8 mouse cellular contexts compared by ENCODE assay signal in the genomic region with DNA sequence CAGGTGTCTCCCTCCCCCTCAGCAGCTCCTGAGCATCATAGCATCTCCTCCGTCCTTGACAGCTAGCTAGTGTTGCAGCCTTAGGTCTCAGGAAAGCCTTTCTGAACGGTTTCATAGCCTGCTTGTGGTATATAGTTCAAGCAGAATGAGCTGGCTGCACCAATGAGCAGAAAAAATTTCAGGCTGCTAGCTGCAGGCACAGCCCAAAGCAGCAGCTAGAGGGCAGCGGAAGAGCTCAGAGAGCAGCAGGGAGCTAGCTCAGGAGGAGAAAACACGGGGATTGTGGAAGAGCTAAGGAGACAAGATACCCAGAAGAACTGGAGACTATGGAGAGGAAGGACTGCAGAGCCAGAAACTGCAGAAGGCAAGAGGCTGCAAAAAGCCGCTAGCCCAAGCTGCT. TPM values are rescaled to one million over a fixed set of nuclear protein-coding genes. Genes with fewer than 3 reads are reported as not detected.
A peak's percentile ranks its signal among the peaks of the same experiment; 100 is the strongest.
DNase-seq lines count a peak whose midpoint lies in the region; ATAC-seq and TF ChIP-seq lines count a peak whose summit lies in the region.
"Had no signal": no experiment of that assay in that cellular context is flagged by ENCODE, and none has a peak within 500 bp of the region (broad histone marks: within the 10 kb centered on the region; RNA-seq: fewer than 3 reads in every experiment).

No protein-coding gene starts in this region.

- no peak overlapping the region for H3K27ac ChIP-seq in liver, adult 2 months (replicated peaks; ENCODE audit: insufficient read depth, low read depth, low read length)
- no peak overlapping the region for H3K27ac ChIP-seq in liver, embryonic 12.5 days

- no peaks in the 10 kb centered on the region for H3K27me3 ChIP-seq in liver, adult 2 months (ENCODE audit: control insufficient read depth, insufficient read depth, low read length)
- peaks cover 7% of the 10 kb centered on the region; the same call in 1 of the 2 replicates for H3K27me3 ChIP-seq in liver, embryonic 12.5 days (replicated peaks)

- no peaks in the 10 kb centered on the region for H3K9me3 ChIP-seq in liver, embryonic 12.5 days (replicated peaks)

- ATAC-seq in liver, embryonic 12.5 days: no peak
- ATAC-seq in granulocyte monocyte progenitor cell, adult 5-6 weeks (replicated peaks; ENCODE audit: poor library complexity, severe bottlenecking): no peak; the same call in 1 of the 2 replicates

- no peak for TF ChIP-seq POLR2A in liver, adult 2 months (IDR thresholded peaks at IDR 0.05; ENCODE audit: extremely low read depth, insufficient read depth, low read length)

- DNase-seq in liver, adult 2 months (ENCODE audit: extremely low read depth, low read depth, low spot score): no peak
- peak; percentile 57 to 74 for DNase-seq in adrenal gland, postnatal 36 days
- peak; percentile 45 for DNase-seq in embryo, embryonic 10.5 days (ENCODE audit: low spot score)
- peak; percentile 34 to 53 for DNase-seq in layer of hippocampus, postnatal 14 days (ENCODE audit: low spot score in 2 of 2)
- peak; percentile 66 for DNase-seq in retina, embryonic 14.5 days (ENCODE audit: low spot score)

- no peaks in the 10 kb centered on the region for H3K36me3 ChIP-seq in liver, adult 2 months (ENCODE audit: control insufficient read depth, insufficient read depth, low read length)
- no peaks in the 10 kb centered on the region for H3K36me3 ChIP-seq in liver, embryonic 12.5 days

- TF ChIP-seq CTCF in liver, adult 2 months (IDR thresholded peaks at IDR 0.05; ENCODE audit: low read depth, low read length): peak; percentile 69

- no peak overlapping the region for H3K4me3 ChIP-seq in liver, adult 2 months (ENCODE audit: insufficient read depth, low read depth, low read length)
- H3K4me3 ChIP-seq in liver, embryonic 12.5 days: no peak overlapping the region
- H3K4me3 ChIP-seq: myocyte had no signal

- H3K9ac ChIP-seq in liver, adult 2 months (ENCODE audit: low read depth, low read length): no peak overlapping the region
- no peak overlapping the region for H3K9ac ChIP-seq in liver, embryonic 12.5 days

- H3K4me1 ChIP-seq in liver, adult 2 months (ENCODE audit: control insufficient read depth, insufficient read depth, low read length): no peaks in the 10 kb centered on the region
- no peaks in the 10 kb centered on the region for H3K4me1 ChIP-seq in liver, embryonic 12.5 days

- no peaks in the 10 kb centered on the region for H3K79me2 ChIP-seq in liver, adult 2 months (ENCODE audit: control insufficient read depth, insufficient read depth, low read length)

- WGBS in liver, adult 2 months: 28% methylated on average over 5 of the region's 5 CpGs
- WGBS in liver, embryonic 12.5 days (ENCODE audit: insufficient replicate concordance): 18% methylated on average over 5 of the region's 5 CpGs

- no peak overlapping the region for H3K4me2 ChIP-seq in liver, embryonic 12.5 days

RNA-seq across cellular contexts. Expression of a gene that starts 7.5 kb away (rescaled TPM):
- total RNA-seq in liver, adult 2 months (2014; rRNA removed): 15.5 and 17.6 TPM in 2 replicates
- 4.2 and 4.7 TPM in 2 replicates for polyA plus RNA-seq in liver, adult 2 months (2012; rRNA removed)
- polyA plus RNA-seq in liver, embryonic 12.5 days (2016; fragmentation: Nextera tagmentation; extraction: Ambion mirVana): 7.3 and 7.5 TPM in 2 replicates
- total RNA-seq in adrenal gland, postnatal 36 days (2021): 10 to 100 TPM; 45.8 to 55.9 TPM
- total RNA-seq in layer of hippocampus, postnatal 14 days (2021): 10 to 100 TPM; 18.0 to 20.5 TPM
- 13.0 and 15.8 TPM in 2 replicates for total RNA-seq in granulocyte monocyte progenitor cell, adult 5-6 weeks (2014; fragmentation: Nextera tagmentation)
- total RNA-seq in granulocyte monocyte progenitor cell, adult 5-6 weeks (2017): 15.8 and 18.2 TPM in 2 replicates

RNA-seq across cellular contexts. Expression of a gene that starts 13.4 kb away (rescaled TPM):
- not detected in 2 replicates for total RNA-seq in liver, adult 2 months (2014; rRNA removed)
- not detected in 2 replicates for polyA plus RNA-seq in liver, adult 2 months (2012; rRNA removed)
- not detected in 2 replicates for polyA plus RNA-seq in liver, embryonic 12.5 days (2016; fragmentation: Nextera tagmentation; extraction: Ambion mirVana)
- total RNA-seq in adrenal gland, postnatal 36 days (2021): not detected
- not detected for total RNA-seq in layer of hippocampus, postnatal 14 days (2021)
- not detected in 2 replicates for total RNA-seq in granulocyte monocyte progenitor cell, adult 5-6 weeks (2014; fragmentation: Nextera tagmentation)
- not detected in 2 replicates for total RNA-seq in granulocyte monocyte progenitor cell, adult 5-6 weeks (2017)
- polyA plus RNA-seq: myocyte had no signal
